Mouse (Mus musculus): Measurements from ENCODE around the gene Pgam5. TPM values are rescaled to one million over a fixed set of nuclear protein-coding genes. Genes with fewer than 3 reads are reported as not detected.

The Pgam5 gene
- total and polyA plus RNA-seq, 3 experiments: 62.8 to 128 (median 64.8) TPM

DNA sequence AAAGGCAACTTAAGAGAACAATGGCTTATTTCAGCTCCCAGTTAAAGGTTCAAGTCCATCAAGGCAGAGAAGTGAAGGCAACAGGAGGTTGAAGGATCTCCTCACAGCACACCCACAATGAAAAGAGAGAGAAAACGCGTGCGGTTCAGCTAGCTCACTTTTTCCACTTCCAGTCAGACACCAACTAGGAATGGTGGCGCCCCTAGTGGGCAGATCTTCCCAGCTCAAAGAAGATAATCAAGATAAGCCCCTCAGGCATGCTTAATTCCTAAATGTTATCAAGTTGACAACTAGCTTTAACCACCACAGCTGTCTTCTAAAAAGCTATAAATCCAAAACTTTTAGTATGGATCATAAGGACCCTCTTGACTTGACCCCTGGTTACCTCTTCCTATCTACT lies 14.8 kb upstream of the Pgam5 start (continued):
- TF ChIP-seq KAT2A (IDR thresholded peaks at IDR 0.05; ENCODE audit: insufficient replicate concordance, low read length) (no peak), MYC (IDR thresholded peaks at IDR 0.05; ENCODE audit: low read depth, low read length) (peak; percentile 94), ZMIZ1 (IDR thresholded peaks at IDR 0.05; ENCODE audit: low read depth, low read length) (no peak), ZKSCAN1 (IDR thresholded peaks at IDR 0.05; ENCODE audit: borderline replicate concordance, low read depth, low read length) (no peak), CHD1 (IDR thresholded peaks at IDR 0.05; ENCODE audit: low read depth, low read length) (no peak), JUND (conservative IDR thresholded peaks at IDR 0.05; ENCODE audit: low read depth, low read length) (peak; percentile 94), POLR2AphosphoS2 (IDR thresholded peaks at IDR 0.05; ENCODE audit: low read depth, low read length) (no peak), TCF12 (IDR thresholded peaks at IDR 0.05; ENCODE audit: low read depth, low read length) (peak; percentile 65), CTCF (conservative IDR thresholded peaks at IDR 0.05 in 1 of 2, IDR thresholded peaks at IDR 0.05 in 1 of 2; ENCODE audit: low read depth in 2 of 2, low read length in 2 of 2) (peak; percentile 64 to 77), MAFK (IDR thresholded peaks at IDR 0.05; ENCODE audit: insufficient replicate concordance, low read length) (no peak), UBTF (IDR thresholded peaks at IDR 0.05; ENCODE audit: low read depth, low read length) (no peak), ZC3H11A (IDR thresholded peaks at IDR 0.05; ENCODE audit: low read depth, low read length) (no peak), E2F4 (IDR thresholded peaks at IDR 0.05; ENCODE audit: insufficient replicate concordance, low read depth, low read length) (no peak), HCFC1 (IDR thresholded peaks at IDR 0.05; ENCODE audit: low read depth, low read length) (no peak), EP300 (IDR thresholded peaks at IDR 0.05; ENCODE audit: low read length) (peak; percentile 86), RCOR1 (conservative IDR thresholded peaks at IDR 0.05; ENCODE audit: low read depth, low read length) (no peak)

- in situ Hi-C loops (cut with MboI; ENCODE audit: low pct_ligation_motif_present, low pct_unique_long_range_greater_than_20kb, low sequenced_read_pairs) (no loop called here), dilution Hi-C loops (cut with MboI; ENCODE audit: extremely low pct_ligation_motif_present, extremely low pct_unique_long_range_greater_than_20kb, low sequenced_read_pairs) (no loop called here)
- Histone ChIP-seq H3K4me1 (ENCODE audit: control insufficient read depth in 1 of 2, insufficient read depth in 2 of 2) (peaks cover 3 to 23% of the 10 kb centered on the region in 2 experiments), H3K4me2 (ENCODE audit: insufficient read depth, low read depth, poor library complexity, severe bottlenecking) (no peak overlapping the region), H3K79me2 (replicated peaks; ENCODE audit: control insufficient read depth, extremely low read depth, insufficient read depth, poor library complexity, severe bottlenecking) (peaks cover 3% of the 10 kb centered on the region), H3K9me3 (replicated peaks; ENCODE audit: low read length) (no peaks in the 10 kb centered on the region), H3K27me3 (replicated peaks) (peaks cover 10% of the 10 kb centered on the region), H3K27ac (ENCODE audit: insufficient read depth, low read depth) (no peak overlapping the region), H3K4me3 (replicated peaks in 1 of 3; ENCODE audit: low read depth in 2 of 3, low read length in 2 of 3, poor library complexity in 1 of 3) (no peak overlapping the region), H3K9ac (ENCODE audit: insufficient read depth, low read depth) (no peak overlapping the region), H3K36me3 (replicated peaks in 1 of 2; ENCODE audit: control insufficient read depth in 1 of 2, insufficient read depth in 1 of 2, low read length in 1 of 2) (peaks cover 0 to under 1% of the 10 kb centered on the region in 2 experiments)
- no peak for TF ChIP-seq SIN3A (IDR thresholded peaks at IDR 0.05; ENCODE audit: low read length)
- no peak for TF ChIP-seq RCOR1 (conservative IDR thresholded peaks at IDR 0.05; ENCODE audit: low read depth, low read length)
- TF ChIP-seq CTCF (conservative IDR thresholded peaks at IDR 0.05 in 1 of 2, IDR thresholded peaks at IDR 0.05 in 1 of 2; ENCODE audit: low read depth in 2 of 2, low read length in 2 of 2): no peak
- TF ChIP-seq TCF12 (IDR thresholded peaks at IDR 0.05; ENCODE audit: low read depth, low read length): no peak
- no peak for TF ChIP-seq USF2 (conservative IDR thresholded peaks at IDR 0.05; ENCODE audit: low read depth, low read length)
- TF ChIP-seq ZC3H11A (IDR thresholded peaks at IDR 0.05; ENCODE audit: low read depth, low read length): no peak
- no peak for TF ChIP-seq SMC3 (IDR thresholded peaks at IDR 0.05; ENCODE audit: low read depth, low read length)
- TF ChIP-seq NRF1 (IDR thresholded peaks at IDR 0.05; ENCODE audit: low read depth, low read length): no peak
- TF ChIP-seq ELF1 (IDR thresholded peaks at IDR 0.05; ENCODE audit: low read depth, low read length): no peak
- TF ChIP-seq MAX (IDR thresholded peaks at IDR 0.05; ENCODE audit: low read length): no peak
- DNase-seq (ENCODE audit: extremely low read depth): no peak
Observed at GRCm38 (mm10) chr5:110281984-110282383, 12.3 kb upstream of the Pgam5 start.
